Mouse (Mus musculus) CD4-positive, CD25-positive, alpha-beta regulatory T cell, adult 9 weeks (primary cell): ENCODE data around the gene Micall2. TPM values are rescaled to one million over a fixed set of nuclear protein-coding genes. Genes with fewer than 3 reads are reported as not detected.

Source experiments
- polyA plus RNA-seq: library from polyadenylated mRNA; unstranded; fragments of 100-300 nt; shearing (Covaris generic); gene quantifications from one replicate; pipeline ENCODE4 v1.2.1, GENCODE M21; 2017

Gene Micall2
- polyA plus RNA-seq, result 0.17 TPM

GRCm38 (mm10) chr5:139735677-139736503 lies at the start of gene Micall2:
Gene Micall2 (minus strand): TSS chr5:139736336.

DNA sequence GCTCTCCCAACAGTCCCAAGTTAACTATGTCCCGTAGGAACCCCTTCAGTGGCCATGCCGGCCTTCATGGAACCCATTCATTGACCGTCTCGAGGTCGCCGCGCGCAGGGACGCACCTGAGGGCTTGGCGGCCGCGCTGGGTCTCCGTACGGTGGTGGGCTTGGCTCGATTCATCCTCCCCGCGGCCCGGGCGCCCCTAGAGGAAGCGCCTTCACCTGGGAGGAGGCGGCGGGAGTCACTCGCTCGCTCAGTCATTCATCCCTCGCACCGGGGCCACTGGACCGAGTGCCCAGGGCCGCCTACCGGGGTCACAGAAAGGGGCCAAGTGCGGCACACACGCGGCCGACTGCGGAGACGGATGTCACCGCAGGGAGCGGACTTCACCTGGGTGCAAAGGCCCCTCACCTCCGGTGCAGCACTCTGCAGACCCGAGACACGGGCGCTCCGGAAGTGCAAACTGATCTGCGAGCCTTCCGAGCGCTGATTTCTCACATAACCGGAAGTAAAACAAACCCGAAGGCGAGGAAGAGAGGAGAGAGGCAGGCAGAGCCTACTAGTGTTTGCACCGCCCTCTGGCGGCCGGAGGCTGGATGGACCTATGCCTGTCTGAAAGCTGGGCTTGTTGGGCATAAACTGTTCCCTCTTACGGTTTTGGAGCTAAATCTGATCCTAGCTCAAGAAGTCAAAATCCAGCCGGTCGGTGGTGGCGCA lies 39.2 kb upstream of the Micall2 start, which contains the start of gene Ints1:
TSS of gene Ints1 (minus strand) at position 459 of the 711 bp plus-strand sequence.

Other genes starting within 250 kb of the Micall2 start
- not detected for gene Uncx, start 192.8 kb downstream of the Micall2 start, polyA plus RNA-seq
- 41.7 TPM for gene Ints1, start 39.3 kb upstream of the Micall2 start, polyA plus RNA-seq
- gene Mafk, start 55.2 kb upstream of the Micall2 start, polyA plus RNA-seq, result 42.8 TPM
- 0.15 TPM for gene Tmem184a, start 83.6 kb upstream of the Micall2 start, polyA plus RNA-seq
- not detected for gene Gm26938, start 90.1 kb upstream of the Micall2 start, polyA plus RNA-seq
- gene Psmg3, start 90.5 kb upstream of the Micall2 start, polyA plus RNA-seq, result 67.7 TPM
- not detected for gene Elfn1, start 171.6 kb upstream of the Micall2 start, polyA plus RNA-seq